Mouse (Mus musculus): ENCODE measurements around the gene Ubac1. TPM values are rescaled to one million over a fixed set of nuclear protein-coding genes. Genes with fewer than 3 reads are reported as not detected.

Gene Ubac1
- polyA plus RNA-seq, 1 experiment from 2014 or later, result 487 TPM

Other genes starting within 250 kb of the Ubac1 start
- gene Lcn11, start 244.7 kb downstream of the Ubac1 start, polyA plus RNA-seq (2016; fragmentation: Nextera tagmentation; extraction: Ambion mirVana), result not detected in 2 replicates
- not detected in 2 replicates for gene Gm13539, start 239.5 kb downstream of the Ubac1 start, polyA plus RNA-seq (2016; fragmentation: Nextera tagmentation; extraction: Ambion mirVana)
- not detected in 2 replicates for gene Glt6d1, start 205.9 kb downstream of the Ubac1 start, polyA plus RNA-seq (2016; fragmentation: Nextera tagmentation; extraction: Ambion mirVana)
- not detected in 2 replicates for gene Lcn9, start 198.6 kb downstream of the Ubac1 start, polyA plus RNA-seq (2016; fragmentation: Nextera tagmentation; extraction: Ambion mirVana)
- not detected in 2 replicates for gene Sohlh1, start 174.5 kb downstream of the Ubac1 start, polyA plus RNA-seq (2016; fragmentation: Nextera tagmentation; extraction: Ambion mirVana)
- 0.02 TPM in 1 of 2 replicates, not detected in the other for gene Kcnt1, start 158.0 kb downstream of the Ubac1 start, polyA plus RNA-seq (2016; fragmentation: Nextera tagmentation; extraction: Ambion mirVana)
- 13.0 and 13.5 TPM in 2 replicates for gene Camsap1, start 38.5 kb downstream of the Ubac1 start, polyA plus RNA-seq (2016; fragmentation: Nextera tagmentation; extraction: Ambion mirVana)
- gene Nacc2, start 101.5 kb upstream of the Ubac1 start, polyA plus RNA-seq (2016; fragmentation: Nextera tagmentation; extraction: Ambion mirVana), result 3.0 and 3.2 TPM in 2 replicates
- gene Lhx3, start 186.5 kb upstream of the Ubac1 start, polyA plus RNA-seq (2016; fragmentation: Nextera tagmentation; extraction: Ambion mirVana), result 0.22 TPM in 1 of 2 replicates, not detected in the other
- 11.6 and 11.7 TPM in 2 replicates for gene Qsox2, start 215.8 kb upstream of the Ubac1 start, polyA plus RNA-seq (2016; fragmentation: Nextera tagmentation; extraction: Ambion mirVana)

Measured in liver, embryonic 12.5 days (tissue).